Mouse (Mus musculus) activated CD4-positive, CD25-positive, alpha-beta regulatory T cell, adult 4 months (primary cell): ENCODE results near the gene Cyfip2. TPM values are rescaled to one million over a fixed set of nuclear protein-coding genes. Genes with fewer than 3 reads are reported as not detected.
A peak's percentile ranks its signal among the peaks of the same experiment; 100 is the strongest.

Source experiments
- ATAC-seq: one replicate; pipeline ENCODE4 v1.8.0; 2017
- polyA plus RNA-seq, 2 experiments: library from polyadenylated mRNA; unstranded; fragments of 100-300 nt; shearing (Covaris generic); gene quantifications; one replicate each; pipeline ENCODE4 v1.2.1; 2017

The Cyfip2 gene
- polyA plus RNA-seq, 2 experiments from 2014 or later = 66.7 to 74.4 TPM

- ATAC-seq = no peak
These were observed 135.2 kb downstream of the Cyfip2 start for GRCm38 (mm10) chr11:46177246-46178043.

GRCm38 (mm10) chr11:46176155-46176554 lies 136.5 kb downstream of the Cyfip2 start:
- ATAC-seq = no peak

- no peak for ATAC-seq
These were observed 140.5 kb downstream of the Cyfip2 start for GRCm38 (mm10) chr11:46172128-46172527.

GRCm38 (mm10) chr11:46169908-46170307 lies 142.8 kb downstream of the Cyfip2 start:
- ATAC-seq = no peak

- ATAC-seq = no peak
These were observed 144.2 kb downstream of the Cyfip2 start for GRCm38 (mm10) chr11:46168506-46168905.

- peak; percentile 36 for ATAC-seq
These were observed 146.6 kb downstream of the Cyfip2 start, which contains the start of gene Nipal4 for GRCm38 (mm10) chr11:46165866-46166585. Gene Nipal4 (minus strand): TSS chr11:46166508.

GRCm38 (mm10) chr11:46157462-46157861 lies 155.2 kb downstream of the Cyfip2 start:
- ATAC-seq = no peak

- ATAC-seq = no peak
These were observed 155.7 kb downstream of the Cyfip2 start for GRCm38 (mm10) chr11:46156945-46157344.

GRCm38 (mm10) chr11:46146619-46147018 lies 166.0 kb downstream of the Cyfip2 start:
- ATAC-seq = no peak

- ATAC-seq = no peak
These were observed 167.3 kb downstream of the Cyfip2 start for GRCm38 (mm10) chr11:46145163-46145875.

Other genes with a start within 250 kb of the Cyfip2 start
- under 1 TPM in 1 of 2 experiments, not detected in 1; 0.41 TPM for gene Nipal4, start 146.4 kb downstream of the Cyfip2 start, polyA plus RNA-seq
- under 1 TPM; 0.71 to 0.94 TPM for gene Fndc9, start 77.3 kb downstream of the Cyfip2 start, polyA plus RNA-seq
- 100 to 1,000 TPM; 102 to 115 TPM for gene Itk, start 76.7 kb upstream of the Cyfip2 start, polyA plus RNA-seq
- not detected for gene Fam71b, start 83.7 kb upstream of the Cyfip2 start, polyA plus RNA-seq
- 10 to 100 TPM; 41.5 to 42.1 TPM for gene Med7, start 124.1 kb upstream of the Cyfip2 start, polyA plus RNA-seq
- 1 to 10 TPM; 5.5 to 8.1 TPM for gene Havcr2, start 142.1 kb upstream of the Cyfip2 start, polyA plus RNA-seq
- gene Gm12169, start 211.4 kb upstream of the Cyfip2 start, polyA plus RNA-seq = 1 to 10 TPM in 1 of 2 experiments, not detected in 1; 1.7 TPM